Mouse (Mus musculus): ENCODE measurements around the gene Luc7l. TPM values are rescaled to one million over a fixed set of nuclear protein-coding genes. Genes with fewer than 3 reads are reported as not detected.
A peak's percentile ranks its signal among the peaks of the same experiment; 100 is the strongest.

Gene Luc7l
- polyA plus RNA-seq, 1 experiment from 2014 or later: 28.1 TPM

DNA sequence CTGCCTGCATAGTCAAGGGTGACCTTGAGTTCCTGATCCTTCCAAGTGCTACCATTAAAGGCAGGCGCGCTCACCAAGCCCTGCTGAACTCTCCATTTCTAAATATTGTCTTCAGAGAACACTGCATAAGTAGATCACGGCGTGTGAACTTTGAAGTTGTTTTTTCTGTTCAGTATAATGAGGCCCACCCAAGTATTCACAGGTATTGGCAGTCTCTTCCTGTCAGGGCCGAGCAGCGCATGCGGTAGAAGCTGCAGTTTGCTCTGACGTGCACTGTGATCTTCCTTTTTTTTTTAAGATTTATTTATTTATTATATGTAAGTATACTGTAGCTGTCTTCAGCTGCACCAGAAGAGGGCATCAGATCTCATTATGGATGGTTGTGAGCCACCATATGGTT lies 18.3 kb upstream of the Luc7l start:
- Histone ChIP-seq H3K4me3 (ENCODE audit: low read depth, low read length) (no peak overlapping the region), H3K27ac (ENCODE audit: low read depth, low read length) (no peak overlapping the region; the same call in 1 of the 2 replicates), H3K36me3 (ENCODE audit: control insufficient read depth, insufficient read depth) (peaks cover 3% of the 10 kb centered on the region; the same call in 1 of the 2 replicates), H3K4me1 (replicated peaks; ENCODE audit: control insufficient read depth, insufficient read depth, low read length) (no peaks in the 10 kb centered on the region), H3K9me3 (ENCODE audit: control insufficient read depth) (no peaks in the 10 kb centered on the region), H3K9ac (ENCODE audit: low read depth, low read length) (no peak overlapping the region), H3K27me3 (replicated peaks; ENCODE audit: control insufficient read depth, insufficient read depth, low read length) (no peaks in the 10 kb centered on the region), H3K4me2 (replicated peaks; ENCODE audit: low read depth) (no peak overlapping the region)
- 56% methylated on average over 8 of the region's 8 CpGs for WGBS
- ATAC-seq: no peak; the same call in 1 of the 2 replicates
- peak; percentile 33; the same call in 1 of the 2 replicates for TF ChIP-seq CTCF (IDR thresholded peaks at IDR 0.05; ENCODE audit: low read depth)

DNA sequence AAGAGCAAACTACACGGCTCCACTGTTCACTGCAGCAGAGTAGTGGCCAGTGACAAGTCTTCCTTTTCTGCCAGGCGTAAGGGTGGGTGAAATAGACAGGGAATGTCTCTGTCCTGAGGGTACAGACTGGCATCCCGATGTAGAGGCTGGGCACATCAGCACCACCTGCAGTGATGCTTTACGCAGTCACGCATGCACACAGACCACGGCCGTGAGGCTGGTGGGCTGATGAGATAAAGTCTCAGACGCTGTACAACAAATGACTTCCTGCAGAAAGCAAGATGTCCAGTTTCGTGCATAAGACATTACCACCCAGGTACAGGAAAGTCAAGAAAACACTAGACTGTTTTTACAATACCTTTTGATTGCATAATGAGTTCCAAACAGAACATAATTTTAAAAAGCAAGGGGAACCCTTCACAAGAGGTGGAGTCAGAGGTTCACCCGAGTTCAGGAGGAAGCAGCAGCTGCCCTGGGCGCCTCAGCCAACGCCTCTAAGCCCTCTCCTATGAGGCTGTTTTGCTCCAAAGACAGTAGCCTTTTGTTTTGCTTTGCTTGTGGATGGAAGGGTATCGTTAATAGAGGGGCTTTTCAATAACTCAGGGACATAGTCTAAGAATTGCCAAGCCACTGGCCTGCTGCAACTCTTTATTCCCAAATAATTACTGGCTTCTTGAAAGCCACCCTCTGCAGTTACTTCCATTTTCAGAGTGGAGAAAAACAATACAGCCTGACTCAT lies 17.4 kb upstream of the Luc7l start:
- H3K4me3 ChIP-seq (ENCODE audit: low read depth, low read length): no peak overlapping the region
- no peaks in the 10 kb centered on the region for H3K9me3 ChIP-seq (ENCODE audit: control insufficient read depth)
- no peak for ATAC-seq
- WGBS: 34% methylated on average over 13 of the region's 13 CpGs
- no peaks in the 10 kb centered on the region for H3K4me1 ChIP-seq (replicated peaks; ENCODE audit: control insufficient read depth, insufficient read depth, low read length)
- no peaks in the 10 kb centered on the region; the same call in 1 of the 2 replicates for H3K36me3 ChIP-seq (ENCODE audit: control insufficient read depth, insufficient read depth)
- peak overlapping the region; percentile 14; the same call in 1 of the 2 replicates for H3K4me2 ChIP-seq (replicated peaks; ENCODE audit: low read depth)
- H3K27ac ChIP-seq (ENCODE audit: low read depth, low read length): peak overlapping the region; percentile 60; the same call in 1 of the 2 replicates
- H3K9ac ChIP-seq (ENCODE audit: low read depth, low read length): no peak overlapping the region
- TF ChIP-seq CTCF (IDR thresholded peaks at IDR 0.05; ENCODE audit: low read depth): no peak
- no peaks in the 10 kb centered on the region for H3K27me3 ChIP-seq (replicated peaks; ENCODE audit: control insufficient read depth, insufficient read depth, low read length)

DNA sequence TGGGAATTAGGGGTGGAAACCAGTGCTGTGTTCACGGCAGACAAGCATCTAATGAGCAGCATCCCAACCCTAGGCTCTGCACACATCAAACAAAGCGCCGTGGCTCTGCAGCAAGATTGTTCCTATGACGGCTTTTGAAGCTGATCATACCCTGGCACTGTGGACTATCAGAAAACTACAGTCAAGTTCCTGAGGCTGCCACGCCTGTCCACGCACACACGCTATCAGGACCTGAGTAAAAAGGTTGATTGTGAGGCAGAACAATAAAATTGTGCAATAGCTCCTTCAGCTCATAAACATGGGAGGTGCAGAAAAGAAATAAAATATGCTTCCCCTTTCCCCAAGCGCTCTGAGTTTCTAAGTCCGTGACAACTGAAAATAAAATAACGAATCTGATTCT lies 15.0 kb upstream of the Luc7l start:
- no peaks in the 10 kb centered on the region for H3K27me3 ChIP-seq (replicated peaks; ENCODE audit: control insufficient read depth, insufficient read depth, low read length)
- ATAC-seq: peak; percentile 82
- 0 out of 2 replicates have a peak, but pooled peaks cover 5% of the 10 kb centered on the region for H3K4me1 ChIP-seq (replicated peaks; ENCODE audit: control insufficient read depth, insufficient read depth, low read length)
- TF ChIP-seq CTCF (IDR thresholded peaks at IDR 0.05; ENCODE audit: low read depth): no peak
- no peak overlapping the region for H3K9ac ChIP-seq (ENCODE audit: low read depth, low read length)
- H3K4me3 ChIP-seq (ENCODE audit: low read depth, low read length): no peak overlapping the region
- no peaks in the 10 kb centered on the region for H3K9me3 ChIP-seq (ENCODE audit: control insufficient read depth)
- H3K27ac ChIP-seq (ENCODE audit: low read depth, low read length): peak overlapping the region; percentile 50; the same call in 1 of the 2 replicates
- H3K4me2 ChIP-seq (replicated peaks; ENCODE audit: low read depth): peak overlapping the region; percentile 50
- H3K36me3 ChIP-seq (ENCODE audit: control insufficient read depth, insufficient read depth): no peaks in the 10 kb centered on the region
- WGBS: 41% methylated on average over 10 of the region's 10 CpGs

DNA sequence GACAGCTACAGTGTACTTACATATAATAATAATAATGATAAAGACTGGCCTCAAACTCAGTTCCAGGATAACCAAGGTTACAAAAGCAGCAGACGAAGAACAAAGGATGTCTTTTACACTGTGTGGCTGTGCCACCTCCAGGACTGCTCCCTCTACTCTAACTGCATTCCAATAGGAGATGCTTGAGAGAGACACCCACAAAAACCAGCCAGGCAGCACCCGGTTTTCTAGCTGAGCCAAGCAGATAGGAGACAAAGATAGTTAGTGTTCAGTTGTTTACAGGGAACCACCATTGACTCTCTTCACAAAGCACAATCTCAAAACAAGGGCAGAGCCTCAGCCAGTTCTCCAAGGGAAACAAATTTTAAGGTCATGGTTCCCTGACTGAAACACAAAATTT lies 13.1 kb upstream of the Luc7l start:
- Histone ChIP-seq H3K4me3 (ENCODE audit: low read depth, low read length) (no peak overlapping the region), H3K4me2 (replicated peaks; ENCODE audit: low read depth) (0 out of 2 replicates have a peak overlapping the region, but pooled peaks have one; percentile 14), H3K4me1 (replicated peaks; ENCODE audit: control insufficient read depth, insufficient read depth, low read length) (0 out of 2 replicates have a peak, but pooled peaks cover 5% of the 10 kb centered on the region), H3K9ac (ENCODE audit: low read depth, low read length) (no peak overlapping the region), H3K36me3 (ENCODE audit: control insufficient read depth, insufficient read depth) (no peaks in the 10 kb centered on the region), H3K27ac (ENCODE audit: low read depth, low read length) (peak overlapping the region; percentile 68; the same call in 1 of the 2 replicates), H3K27me3 (replicated peaks; ENCODE audit: control insufficient read depth, insufficient read depth, low read length) (no peaks in the 10 kb centered on the region), H3K9me3 (ENCODE audit: control insufficient read depth) (no peaks in the 10 kb centered on the region)
- WGBS: 42% methylated on average over 2 of the region's 2 CpGs
- no peak for ATAC-seq
- no peak for TF ChIP-seq CTCF (IDR thresholded peaks at IDR 0.05; ENCODE audit: low read depth)

DNA sequence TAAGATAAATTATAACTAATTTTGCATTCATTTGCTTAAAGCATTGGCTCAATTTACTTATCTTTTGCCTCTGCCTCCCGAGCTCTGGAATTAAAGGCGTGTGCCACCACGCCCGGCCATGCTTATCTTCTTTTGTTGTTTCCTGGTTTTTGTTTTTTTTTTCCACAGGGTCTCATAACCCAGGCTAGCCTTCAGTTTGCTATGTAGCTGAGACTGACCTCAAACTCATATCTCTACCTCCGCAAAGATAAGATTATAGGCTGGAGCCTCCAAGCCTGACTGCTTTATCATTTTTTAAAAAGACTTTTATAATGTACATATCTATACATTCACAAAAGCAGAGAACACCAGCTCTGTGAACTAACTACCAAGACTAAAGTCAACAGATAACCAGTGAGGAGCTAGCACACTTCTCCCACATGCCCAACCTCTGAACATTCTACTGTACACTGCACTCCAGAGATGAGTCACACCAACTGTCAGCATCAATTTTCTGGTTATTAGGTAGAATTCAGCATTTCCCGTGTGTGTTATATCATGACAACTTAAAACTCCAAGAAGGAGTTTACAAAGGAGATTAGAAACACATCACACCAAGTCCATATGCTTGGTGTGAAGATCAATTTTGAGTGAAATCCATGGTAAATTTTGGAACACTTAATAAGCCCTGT lies 12.4 kb upstream of the Luc7l start:
- no peak overlapping the region for H3K4me3 ChIP-seq (ENCODE audit: low read depth, low read length)
- H3K4me1 ChIP-seq (replicated peaks; ENCODE audit: control insufficient read depth, insufficient read depth, low read length): 0 out of 2 replicates have a peak, but pooled peaks cover 5% of the 10 kb centered on the region
- no peak for ATAC-seq
- H3K27ac ChIP-seq (ENCODE audit: low read depth, low read length): peak overlapping the region; percentile 68
- H3K4me2 ChIP-seq (replicated peaks; ENCODE audit: low read depth): 0 out of 2 replicates have a peak overlapping the region, but pooled peaks have one; percentile 14
- no peaks in the 10 kb centered on the region for H3K9me3 ChIP-seq (ENCODE audit: control insufficient read depth)
- WGBS: 33% methylated on average over 6 of the region's 6 CpGs
- no peaks in the 10 kb centered on the region for H3K27me3 ChIP-seq (replicated peaks; ENCODE audit: control insufficient read depth, insufficient read depth, low read length)
- no peaks in the 10 kb centered on the region for H3K36me3 ChIP-seq (ENCODE audit: control insufficient read depth, insufficient read depth)
- no peak for TF ChIP-seq CTCF (IDR thresholded peaks at IDR 0.05; ENCODE audit: low read depth)
- H3K9ac ChIP-seq (ENCODE audit: low read depth, low read length): no peak overlapping the region

DNA sequence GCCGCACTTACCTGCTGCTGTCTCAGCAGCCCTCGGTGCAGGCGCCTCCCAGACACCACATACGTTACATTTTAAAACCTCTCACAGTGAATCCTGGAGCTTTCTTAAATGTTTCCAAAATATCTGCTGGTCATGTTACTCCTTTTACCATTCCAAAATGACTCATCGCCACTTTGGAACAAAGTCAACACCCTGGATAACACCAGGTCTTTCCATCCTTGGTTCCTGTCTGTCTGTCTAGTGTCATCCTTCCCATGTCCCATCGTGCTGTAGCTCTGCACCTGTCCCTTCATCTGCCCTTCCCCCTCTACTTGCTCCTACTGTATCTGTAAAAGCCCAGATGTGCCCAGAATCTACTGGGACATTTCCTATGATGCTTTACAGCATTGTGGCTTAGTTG lies 11.7 kb upstream of the Luc7l start:
- no peak overlapping the region for H3K4me3 ChIP-seq (ENCODE audit: low read depth, low read length)
- ATAC-seq: no peak
- no peaks in the 10 kb centered on the region for H3K27me3 ChIP-seq (replicated peaks; ENCODE audit: control insufficient read depth, insufficient read depth, low read length)
- H3K4me2 ChIP-seq (replicated peaks; ENCODE audit: low read depth): 0 out of 2 replicates have a peak overlapping the region, but pooled peaks have one; percentile 7
- H3K36me3 ChIP-seq (ENCODE audit: control insufficient read depth, insufficient read depth): no peaks in the 10 kb centered on the region
- 0 out of 2 replicates have a peak, but pooled peaks cover 5% of the 10 kb centered on the region for H3K4me1 ChIP-seq (replicated peaks; ENCODE audit: control insufficient read depth, insufficient read depth, low read length)
- H3K9ac ChIP-seq (ENCODE audit: low read depth, low read length): no peak overlapping the region
- TF ChIP-seq CTCF (IDR thresholded peaks at IDR 0.05; ENCODE audit: low read depth): no peak
- no peaks in the 10 kb centered on the region for H3K9me3 ChIP-seq (ENCODE audit: control insufficient read depth)
- 35% methylated on average over 6 of the region's 6 CpGs for WGBS
- H3K27ac ChIP-seq (ENCODE audit: low read depth, low read length): peak overlapping the region; percentile 68; the same call in 1 of the 2 replicates
